Mouse (Mus musculus): ENCODE measurements at regions not wholly inside any gene's neighbourhood (a gene's known extent, or its start where the extent isn't known, plus 50 kb on each side); places are given as distances from the start of the nearest gene placed in this dataset.

DNA sequence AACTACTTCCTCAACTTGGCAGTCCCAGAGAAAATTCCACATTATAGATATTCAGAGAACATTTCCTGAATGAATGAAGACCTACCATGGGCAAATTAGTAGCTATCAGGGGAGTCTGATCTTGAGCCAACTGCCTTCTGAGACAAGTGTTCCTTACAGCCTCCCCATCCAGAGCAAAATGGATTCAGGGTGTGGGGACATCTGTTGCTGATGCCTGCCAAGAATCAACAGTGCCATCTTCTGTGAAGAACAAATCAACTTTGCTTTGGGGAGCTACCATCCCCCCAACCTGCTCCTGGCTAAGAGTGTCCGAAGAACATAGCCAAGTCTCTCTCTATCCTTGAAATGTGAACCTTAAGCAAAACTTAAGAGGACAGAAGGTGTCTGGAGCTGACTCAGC is 217.9 kb downstream of the Nedd1 start:
- H3K27me3 ChIP-seq (ENCODE audit: control insufficient read depth, insufficient read depth, low read length): no peaks in the 10 kb centered on the region
- H3K27ac ChIP-seq (ENCODE audit: insufficient read depth, low read depth, low read length): no peak overlapping the region
- no peaks in the 10 kb centered on the region for H3K36me3 ChIP-seq (ENCODE audit: control insufficient read depth, insufficient read depth, low read length)
- no peak overlapping the region for H3K4me3 ChIP-seq (ENCODE audit: low read depth, low read length)
- 88% methylated on average over 1 of the region's 1 CpGs for WGBS
- TF ChIP-seq POLR2A (IDR thresholded peaks at IDR 0.05; ENCODE audit: low read depth, low read length) (no peak), CTCF (IDR thresholded peaks at IDR 0.05; ENCODE audit: extremely low read depth, insufficient read length, insufficient replicate concordance, low read depth, low read length) (no peak)
- no peaks in the 10 kb centered on the region for H3K4me1 ChIP-seq (ENCODE audit: control insufficient read depth, insufficient read depth, insufficient read length, low read length)

- TF ChIP-seq POLR2A (IDR thresholded peaks at IDR 0.05; ENCODE audit: low read depth, low read length) (no peak), CTCF (IDR thresholded peaks at IDR 0.05; ENCODE audit: extremely low read depth, insufficient read length, insufficient replicate concordance, low read depth, low read length) (no peak)
- H3K4me3 ChIP-seq (ENCODE audit: low read depth, low read length): no peak overlapping the region
- H3K36me3 ChIP-seq (ENCODE audit: control insufficient read depth, insufficient read depth, low read length): no peaks in the 10 kb centered on the region
- H3K27me3 ChIP-seq (ENCODE audit: control insufficient read depth, insufficient read depth, low read length): no peaks in the 10 kb centered on the region
- WGBS: 28% methylated on average over 1 of the region's 1 CpGs
- no peak overlapping the region for H3K27ac ChIP-seq (ENCODE audit: insufficient read depth, low read depth, low read length)
- H3K4me1 ChIP-seq (ENCODE audit: control insufficient read depth, insufficient read depth, insufficient read length, low read length): no peaks in the 10 kb centered on the region
Observed at GRCm38 (mm10) chr10:92483592-92483991, 238.6 kb downstream of the Nedd1 start.

DNA sequence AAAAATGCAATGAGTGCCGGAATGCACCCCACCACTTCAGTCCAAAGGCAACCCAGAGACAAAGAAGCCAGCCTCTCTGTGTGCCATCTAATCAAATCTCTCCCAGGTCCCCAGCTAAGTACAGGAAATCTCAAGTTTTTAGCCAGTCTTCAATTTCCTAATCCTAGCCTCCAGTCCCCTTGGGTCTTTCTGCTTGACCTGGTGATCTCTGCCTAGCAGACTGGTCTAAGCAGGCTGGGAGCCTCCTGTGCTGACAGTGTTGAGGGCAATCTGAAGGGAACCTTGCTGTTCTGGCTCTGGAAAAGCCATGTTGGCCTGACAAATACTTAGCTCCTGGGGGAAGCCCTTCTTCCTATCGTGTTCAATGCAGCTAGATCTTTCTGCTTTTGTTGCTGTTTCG is 248.9 kb downstream of the Nedd1 start:
- WGBS: 64% methylated on average over 3 of the region's 3 CpGs
- H3K4me1 ChIP-seq (ENCODE audit: control insufficient read depth, insufficient read depth, insufficient read length, low read length): no peaks in the 10 kb centered on the region
- no peak overlapping the region for H3K27ac ChIP-seq (ENCODE audit: insufficient read depth, low read depth, low read length)
- no peak overlapping the region for H3K4me3 ChIP-seq (ENCODE audit: low read depth, low read length)
- H3K36me3 ChIP-seq (ENCODE audit: control insufficient read depth, insufficient read depth, low read length): no peaks in the 10 kb centered on the region
- H3K27me3 ChIP-seq (ENCODE audit: control insufficient read depth, insufficient read depth, low read length): no peaks in the 10 kb centered on the region
- no peak for TF ChIP-seq CTCF (IDR thresholded peaks at IDR 0.05; ENCODE audit: extremely low read depth, insufficient read length, insufficient replicate concordance, low read depth, low read length)

DNA sequence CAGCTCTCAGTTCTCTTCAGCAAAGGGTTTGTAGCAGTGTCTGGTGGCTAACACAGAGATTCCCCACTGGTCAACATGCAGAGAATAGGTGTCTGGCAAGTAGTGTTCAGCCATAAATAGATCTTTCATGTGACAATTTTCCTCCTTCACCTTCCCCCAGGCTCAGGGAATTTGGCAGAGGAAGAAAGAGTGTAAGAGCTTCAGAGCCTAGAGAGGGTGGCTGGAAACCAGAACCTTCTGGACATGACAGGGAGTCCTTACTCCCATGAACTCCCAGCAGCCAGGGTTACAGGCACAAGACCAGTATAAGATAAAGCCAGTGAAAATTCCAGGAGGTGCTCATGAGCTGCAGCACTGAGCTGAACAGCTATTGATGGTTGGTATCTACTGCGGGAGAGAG is 251.1 kb downstream of the Nedd1 start:
- H3K4me3 ChIP-seq (ENCODE audit: low read depth, low read length): no peak overlapping the region
- TF ChIP-seq CTCF (IDR thresholded peaks at IDR 0.05; ENCODE audit: extremely low read depth, insufficient read length, insufficient replicate concordance, low read depth, low read length): no peak
- no peaks in the 10 kb centered on the region for H3K36me3 ChIP-seq (ENCODE audit: control insufficient read depth, insufficient read depth, low read length)
- no peaks in the 10 kb centered on the region for H3K4me1 ChIP-seq (ENCODE audit: control insufficient read depth, insufficient read depth, insufficient read length, low read length)
- 87% methylated on average over 1 of the region's 1 CpGs for WGBS
- no peak overlapping the region for H3K27ac ChIP-seq (ENCODE audit: insufficient read depth, low read depth, low read length)
- H3K27me3 ChIP-seq (ENCODE audit: control insufficient read depth, insufficient read depth, low read length): no peaks in the 10 kb centered on the region

- 70% methylated on average over 1 of the region's 1 CpGs for WGBS
- Histone ChIP-seq H3K27ac (ENCODE audit: insufficient read depth, low read depth, low read length) (no peak overlapping the region), H3K4me1 (ENCODE audit: control insufficient read depth, insufficient read depth, insufficient read length, low read length) (no peaks in the 10 kb centered on the region), H3K27me3 (ENCODE audit: control insufficient read depth, insufficient read depth, low read length) (no peaks in the 10 kb centered on the region), H3K4me3 (ENCODE audit: low read depth, low read length) (no peak overlapping the region), H3K36me3 (ENCODE audit: control insufficient read depth, insufficient read depth, low read length) (no peaks in the 10 kb centered on the region)
- no peak for TF ChIP-seq POLR2A (IDR thresholded peaks at IDR 0.05; ENCODE audit: low read depth, low read length)
- no peak for TF ChIP-seq CTCF (IDR thresholded peaks at IDR 0.05; ENCODE audit: extremely low read depth, insufficient read length, insufficient replicate concordance, low read depth, low read length)
Observed at GRCm38 (mm10) chr10:92455195-92455594, 267.0 kb downstream of the Nedd1 start.

- H3K27ac ChIP-seq (ENCODE audit: insufficient read depth, low read depth, low read length): no peak overlapping the region
- no peaks in the 10 kb centered on the region for H3K36me3 ChIP-seq (ENCODE audit: control insufficient read depth, insufficient read depth, low read length)
- no peaks in the 10 kb centered on the region for H3K4me1 ChIP-seq (ENCODE audit: control insufficient read depth, insufficient read depth, insufficient read length, low read length)
- WGBS: 71% methylated on average over 5 of the region's 5 CpGs
- no peaks in the 10 kb centered on the region for H3K27me3 ChIP-seq (ENCODE audit: control insufficient read depth, insufficient read depth, low read length)
- no peak overlapping the region for H3K4me3 ChIP-seq (ENCODE audit: low read depth, low read length)
- TF ChIP-seq CTCF (IDR thresholded peaks at IDR 0.05; ENCODE audit: extremely low read depth, insufficient read length, insufficient replicate concordance, low read depth, low read length): no peak
- no peak for TF ChIP-seq POLR2A (IDR thresholded peaks at IDR 0.05; ENCODE audit: low read depth, low read length)
Observed at GRCm38 (mm10) chr10:92453550-92453949, 268.7 kb downstream of the Nedd1 start.

DNA sequence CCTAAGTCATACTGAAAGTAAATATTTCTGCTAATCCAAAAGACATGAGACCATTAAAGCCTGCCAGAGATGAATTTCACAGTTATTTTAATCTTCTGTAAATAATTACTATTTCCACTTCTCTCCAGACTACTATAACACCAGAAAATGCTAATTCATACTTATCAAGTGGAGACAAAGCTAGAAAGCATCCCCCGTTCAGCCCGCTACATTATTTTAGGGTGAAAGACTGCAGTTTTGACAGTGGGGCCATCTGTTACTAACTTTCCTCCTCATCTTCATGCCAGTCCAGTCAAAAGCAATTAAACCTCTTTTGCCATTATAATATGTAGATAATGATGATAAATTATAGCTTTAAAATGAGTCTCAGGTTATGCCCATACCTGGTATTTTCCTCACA is 276.3 kb downstream of the Nedd1 start:
- TF ChIP-seq POLR2A (IDR thresholded peaks at IDR 0.05; ENCODE audit: low read depth, low read length) (no peak), CTCF (IDR thresholded peaks at IDR 0.05; ENCODE audit: extremely low read depth, insufficient read length, insufficient replicate concordance, low read depth, low read length) (no peak)
- no peak overlapping the region for H3K4me3 ChIP-seq (ENCODE audit: low read depth, low read length)
- no peak overlapping the region for H3K27ac ChIP-seq (ENCODE audit: insufficient read depth, low read depth, low read length)
- H3K36me3 ChIP-seq (ENCODE audit: control insufficient read depth, insufficient read depth, low read length): no peaks in the 10 kb centered on the region
- H3K27me3 ChIP-seq (ENCODE audit: control insufficient read depth, insufficient read depth, low read length): no peaks in the 10 kb centered on the region
- 88% methylated on average over 2 of the region's 2 CpGs for WGBS
- no peaks in the 10 kb centered on the region for H3K4me1 ChIP-seq (ENCODE audit: control insufficient read depth, insufficient read depth, insufficient read length, low read length)
